Mouse (Mus musculus) lung, embryonic 16.5 days (tissue): Measurements from ENCODE around the gene Ston1. TPM values are rescaled to one million over a fixed set of nuclear protein-coding genes. Genes with fewer than 3 reads are reported as not detected.
A peak's percentile ranks its signal among the peaks of the same experiment; 100 is the strongest.

Source experiments
- ATAC-seq: fragments of 200-750 bp; cut with Nextera tagmentation; 2 replicates; pipeline ENCODE4 v1.8.0; 2017; ENCODE audit warnings: low read depth, mild to moderate bottlenecking, moderate library complexity
- H3K27ac ChIP-seq: fragments of 300-500 bp; sonication (generic); 2 replicates; pipeline ENCODE4 v1.5.1; 2014; ENCODE audit warnings: mild to moderate bottlenecking, control low read depth, low read length
- H3K27me3 ChIP-seq: fragments of 300-500 bp; sonication (generic); 2 replicates; pipeline ENCODE4 v1.6.1; 2014; ENCODE audit warnings: low read depth, low read length, mixed read lengths; ENCODE audit not compliant: control insufficient read depth, insufficient read depth
- H3K36me3 ChIP-seq: fragments of 300-500 bp; sonication (generic); 2 replicates; pipeline ENCODE4 v1.6.1; 2014; ENCODE audit warnings: low read length; ENCODE audit not compliant: control insufficient read depth, insufficient read depth
- H3K4me1 ChIP-seq: fragments of 300-500 bp; sonication (generic); replicated peaks from 2 replicates; pipeline ENCODE4 v1.6.1; 2014; ENCODE audit warnings: low read length, mixed read lengths; ENCODE audit not compliant: control insufficient read depth, insufficient read depth
- H3K4me2 ChIP-seq: fragments of 300-500 bp; sonication (generic); 2 replicates; pipeline ENCODE4 v1.6.1; 2014; ENCODE audit warnings: low read depth, low read length, control low read depth
- H3K4me3 ChIP-seq: fragments of 300-500 bp; sonication (generic); 2 replicates; pipeline ENCODE4 v1.5.1; 2014; ENCODE audit warnings: mild to moderate bottlenecking, low read length, control low read depth
- H3K9ac ChIP-seq: fragments of 300-500 bp; sonication (generic); 2 replicates; pipeline ENCODE4 v1.6.1; 2014; ENCODE audit warnings: low read length, control low read depth
- H3K9me3 ChIP-seq: fragments of 300-500 bp; sonication (generic); 2 replicates; pipeline ENCODE4 v1.6.1; 2016; ENCODE audit warnings: low read length; ENCODE audit not compliant: control insufficient read depth
- WGBS: fragments of 180-500 bp; shearing (Covaris S2); extraction: QIAGEN DNeasy Blood & Tissue Kit; methylation state at CpG from one replicate; pipeline ENCODE4 v1.1.7; 2014; 5-methylcytosine and 5-hydroxymethylcytosine counted together
- polyA plus RNA-seq: library from polyadenylated mRNA; unstranded; fragments of >200 nt; fragmentation: Nextera tagmentation; extraction: Ambion mirVana; gene quantifications from 2 replicates; pipeline ENCODE4 v1.2.1, GENCODE M21; 2015

Gene Ston1
- polyA plus RNA-seq, 1 experiment from 2014 or later = 7.0 TPM

GRCm38 (mm10) chr17:88641836-88642235 is 44.4 kb downstream of the Ston1 start:
- Histone ChIP-seq H3K27me3 (no peaks in the 10 kb centered on the region), H3K36me3 (peaks cover 21% of the 10 kb centered on the region)

DNA sequence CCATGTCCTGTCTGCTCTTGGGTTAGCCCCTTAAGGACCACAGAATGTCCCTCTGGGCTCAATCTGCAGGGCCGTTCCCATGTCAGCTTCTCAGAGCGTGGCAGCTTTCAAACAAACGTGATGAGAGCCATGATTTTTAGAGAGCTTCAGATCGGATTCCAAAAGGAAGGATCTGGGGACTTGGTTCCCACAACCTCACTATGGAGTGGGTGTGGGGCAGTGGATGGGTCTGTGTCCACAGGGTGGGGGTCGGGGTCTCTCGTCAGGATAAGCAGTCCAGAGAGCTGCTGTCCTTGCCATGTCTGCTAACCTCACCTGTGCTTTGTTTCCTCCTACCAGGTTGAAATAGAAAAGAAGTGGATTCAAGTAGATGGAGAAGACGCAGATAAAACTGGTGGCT is 47.4 kb downstream of the Ston1 start:
- no peaks in the 10 kb centered on the region for H3K4me1 ChIP-seq
- H3K4me3 ChIP-seq = no peak overlapping the region
- H3K27me3 ChIP-seq = no peaks in the 10 kb centered on the region
- peaks cover 27% of the 10 kb centered on the region for H3K36me3 ChIP-seq
- no peak overlapping the region for H3K4me2 ChIP-seq
- no peak overlapping the region for H3K27ac ChIP-seq
- WGBS = 80% methylated on average over 7 of the region's 7 CpGs
- H3K9me3 ChIP-seq = no peaks in the 10 kb centered on the region
- H3K9ac ChIP-seq = no peak overlapping the region
- no peak for ATAC-seq

More at GRCm38 (mm10) chr17:88641836-88642235, 44.4 kb downstream of the Ston1 start:
- Histone ChIP-seq H3K9me3 (no peaks in the 10 kb centered on the region), H3K27ac (no peak overlapping the region), H3K4me2 (no peak overlapping the region), H3K9ac (no peak overlapping the region), H3K4me3 (no peak overlapping the region), H3K4me1 (no peaks in the 10 kb centered on the region)
- no peak for ATAC-seq
- WGBS = 84% methylated on average over 8 of the region's 8 CpGs

GRCm38 (mm10) chr17:88645299-88645698 is 47.8 kb downstream of the Ston1 start:
- Histone ChIP-seq H3K9ac (no peak overlapping the region), H3K9me3 (no peaks in the 10 kb centered on the region), H3K27me3 (no peaks in the 10 kb centered on the region), H3K4me3 (no peak overlapping the region), H3K4me2 (no peak overlapping the region), H3K27ac (no peak overlapping the region), H3K4me1 (no peaks in the 10 kb centered on the region), H3K36me3 (peaks cover 27% of the 10 kb centered on the region)
- WGBS = 88% methylated on average over 11 of the region's 11 CpGs
- ATAC-seq = no peak

- H3K4me1 ChIP-seq = no peaks in the 10 kb centered on the region
- no peak overlapping the region for H3K4me2 ChIP-seq
- H3K4me3 ChIP-seq = no peak overlapping the region
- WGBS = 83% methylated on average over 3 of the region's 3 CpGs
- H3K9ac ChIP-seq = no peak overlapping the region
- peaks cover 27% of the 10 kb centered on the region for H3K36me3 ChIP-seq
- H3K27me3 ChIP-seq = no peaks in the 10 kb centered on the region
- no peak for ATAC-seq
- H3K27ac ChIP-seq = no peak overlapping the region
- H3K9me3 ChIP-seq = no peaks in the 10 kb centered on the region
Observed at GRCm38 (mm10) chr17:88647149-88647548, 49.7 kb downstream of the Ston1 start.

DNA sequence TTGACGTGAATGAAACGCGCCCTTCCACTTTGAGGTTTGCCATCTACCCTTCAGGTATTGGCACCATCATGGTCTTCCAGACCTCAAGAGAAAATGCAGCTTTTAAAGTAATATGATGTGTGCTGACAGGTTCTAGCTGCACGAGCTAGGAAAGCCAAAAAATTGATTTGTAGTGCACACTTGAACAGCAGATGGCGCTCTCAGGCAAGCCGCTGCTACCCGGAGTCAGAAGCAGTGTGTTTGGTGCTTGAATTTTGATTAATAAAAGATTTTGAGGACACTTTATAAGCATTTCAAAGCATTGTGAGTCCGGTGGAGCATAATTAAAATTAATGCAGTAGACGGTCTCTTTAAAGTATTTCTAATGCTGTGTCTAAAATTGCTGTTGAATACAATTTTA is 54.5 kb downstream of the Ston1 start:
- H3K9ac ChIP-seq = no peak overlapping the region
- no peak for ATAC-seq
- no peaks in the 10 kb centered on the region for H3K9me3 ChIP-seq
- H3K4me1 ChIP-seq = no peaks in the 10 kb centered on the region
- WGBS = 4% methylated on average over 9 of the region's 9 CpGs
- H3K36me3 ChIP-seq = peaks cover 7% of the 10 kb centered on the region; the same call in 1 of the 2 replicates
- no peak overlapping the region for H3K4me3 ChIP-seq
- H3K27me3 ChIP-seq = no peaks in the 10 kb centered on the region
- H3K4me2 ChIP-seq = no peak overlapping the region
- H3K27ac ChIP-seq = no peak overlapping the region

DNA sequence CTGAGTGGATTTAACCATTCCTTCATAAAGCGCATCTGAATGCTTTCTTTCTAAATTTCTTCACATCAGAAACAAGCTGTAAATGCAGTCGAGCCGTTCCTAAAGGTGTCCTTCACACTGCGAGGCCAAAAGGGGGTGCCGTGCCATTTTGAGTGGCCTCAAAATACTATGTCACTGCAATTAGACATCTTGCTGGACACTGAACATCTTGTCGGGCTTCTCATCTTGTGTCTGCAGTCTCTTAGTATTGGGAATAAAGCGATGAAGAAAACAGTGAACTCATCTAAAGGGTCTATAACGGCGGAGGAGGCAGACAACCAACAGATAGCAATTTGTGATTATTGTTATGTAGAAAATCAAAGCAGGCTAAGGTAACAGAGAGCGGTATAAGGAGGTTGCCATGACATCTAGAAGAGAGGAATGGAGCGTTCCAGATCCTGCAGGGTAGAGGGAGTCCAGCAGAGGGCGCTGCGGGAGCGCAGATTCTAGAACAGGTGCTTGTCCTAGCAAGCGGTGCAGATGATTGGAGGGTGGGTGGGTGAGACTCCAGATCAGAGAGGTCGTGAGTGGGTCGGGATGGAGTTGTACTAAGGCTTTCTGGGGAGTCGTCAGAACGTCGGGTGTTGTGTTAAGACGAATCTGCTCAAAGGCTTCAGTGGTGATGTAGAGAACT is 55.4 kb downstream of the Ston1 start:
- H3K36me3 ChIP-seq = peaks cover 5% of the 10 kb centered on the region; the same call in 1 of the 2 replicates
- H3K27me3 ChIP-seq = no peaks in the 10 kb centered on the region
- H3K9me3 ChIP-seq = no peaks in the 10 kb centered on the region
- no peak overlapping the region for H3K9ac ChIP-seq
- no peak overlapping the region for H3K4me2 ChIP-seq
- 19% methylated on average over 21 of the region's 21 CpGs for WGBS
- ATAC-seq = peak; percentile 69
- H3K27ac ChIP-seq = no peak overlapping the region
- H3K4me3 ChIP-seq = no peak overlapping the region
- no peaks in the 10 kb centered on the region for H3K4me1 ChIP-seq

DNA sequence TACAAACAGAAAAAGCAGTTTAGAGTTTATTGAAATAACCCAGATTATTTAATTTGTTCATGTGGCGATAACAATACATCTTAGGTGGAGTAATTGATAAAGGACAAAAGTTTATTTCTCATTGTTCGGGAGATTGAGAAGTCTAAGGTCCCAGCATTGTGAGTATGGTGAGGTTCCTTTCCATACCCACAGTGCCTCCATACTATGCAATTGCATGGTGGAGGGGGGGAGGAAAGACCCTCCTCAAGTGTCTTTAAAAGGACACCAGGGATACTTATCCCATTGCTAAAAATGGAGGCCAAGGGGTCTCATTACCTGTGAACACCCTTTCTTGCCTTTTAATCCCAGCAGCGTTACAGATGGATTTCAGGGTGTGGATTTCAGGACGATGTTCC is 55.9 kb downstream of the Ston1 start:
- no peak overlapping the region for H3K9ac ChIP-seq
- 75% methylated on average over 4 of the region's 4 CpGs for WGBS
- no peak for ATAC-seq
- H3K4me2 ChIP-seq = no peak overlapping the region
- H3K4me3 ChIP-seq = no peak overlapping the region
- no peaks in the 10 kb centered on the region for H3K9me3 ChIP-seq
- H3K4me1 ChIP-seq = no peaks in the 10 kb centered on the region
- H3K27me3 ChIP-seq = no peaks in the 10 kb centered on the region
- H3K36me3 ChIP-seq = peaks cover 5% of the 10 kb centered on the region; the same call in 1 of the 2 replicates
- H3K27ac ChIP-seq = no peak overlapping the region

DNA sequence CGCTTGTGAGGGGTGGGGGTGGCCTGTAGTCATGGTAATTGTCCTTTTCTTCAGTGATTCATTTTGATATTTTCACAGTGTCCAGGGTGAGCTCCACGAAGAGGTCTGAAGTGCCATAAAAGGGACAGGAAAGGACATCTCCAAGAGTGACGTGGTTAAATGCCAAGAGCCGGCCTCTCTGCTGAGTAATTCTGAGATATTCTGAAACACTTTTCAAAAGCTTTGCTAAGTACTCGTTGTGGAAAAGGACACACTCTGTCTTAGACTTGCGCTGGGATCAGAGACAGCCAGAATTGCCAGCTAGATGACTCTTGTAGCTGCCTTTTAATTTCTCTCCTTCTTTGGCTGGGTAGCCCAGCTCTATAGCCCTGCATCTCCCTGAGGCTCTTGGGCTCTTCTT is 61.0 kb downstream of the Ston1 start:
- Histone ChIP-seq H3K27me3 (no peaks in the 10 kb centered on the region), H3K9ac (no peak overlapping the region), H3K9me3 (no peaks in the 10 kb centered on the region), H3K4me2 (no peak overlapping the region), H3K4me3 (no peak overlapping the region), H3K4me1 (no peaks in the 10 kb centered on the region), H3K36me3 (no peaks in the 10 kb centered on the region), H3K27ac (no peak overlapping the region)
- no peak for ATAC-seq
- 47% methylated on average over 6 of the region's 6 CpGs for WGBS

- H3K36me3 ChIP-seq = no peaks in the 10 kb centered on the region
- H3K4me1 ChIP-seq = no peaks in the 10 kb centered on the region
- H3K4me3 ChIP-seq = no peak overlapping the region
- H3K27me3 ChIP-seq = no peaks in the 10 kb centered on the region
- no peak overlapping the region for H3K27ac ChIP-seq
- 54% methylated on average over 2 of the region's 2 CpGs for whole genome bisulfite sequencing
- no peaks in the 10 kb centered on the region for H3K9me3 ChIP-seq
- H3K4me2 ChIP-seq = no peak overlapping the region
- no peak for ATAC-seq
- no peak overlapping the region for H3K9ac ChIP-seq
Observed at GRCm38 (mm10) chr17:88666076-88666475, 68.6 kb downstream of the Ston1 start.
